In genomic region chr9:115330861-115331476, GRCm38 (mm10) we compare ENCODE assay signal across 16 mouse cellular contexts. TPM values are rescaled to one million over a fixed set of nuclear protein-coding genes. Genes with fewer than 3 reads are reported as not detected.
DNase-seq lines count a peak whose midpoint lies in the region; ATAC-seq lines count a peak whose summit lies in the region.
"Had no signal": no experiment of that assay in that cellular context is flagged by ENCODE, and none has a peak within 500 bp of the region (broad histone marks: within the 10 kb centered on the region; RNA-seq: fewer than 3 reads in every experiment).

No protein-coding gene starts in this region.

- no peak overlapping the region for H3K4me2 ChIP-seq in neural tube, embryonic 13.5 days
- H3K4me2 ChIP-seq: embryonic facial prominence, embryonic 15.5 days; liver, embryonic 13.5 days had no signal

- H3K4me1 ChIP-seq in heart, embryonic 10.5 days, result peaks cover 4% of the 10 kb centered on the region
- no peaks in the 10 kb centered on the region for H3K4me1 ChIP-seq in neural tube, embryonic 13.5 days (replicated peaks)
- H3K4me1 ChIP-seq: liver, embryonic 13.5 days had no signal

- H3K9ac ChIP-seq in neural tube, embryonic 13.5 days, result no peak overlapping the region
- H3K9ac ChIP-seq: embryonic facial prominence, embryonic 15.5 days; forebrain, postnatal 0 days; liver, embryonic 13.5 days had no signal

- no peaks in the 10 kb centered on the region for H3K9me3 ChIP-seq in heart, embryonic 10.5 days
- peaks cover 7% of the 10 kb centered on the region; the same call in 1 of the 2 replicates for H3K9me3 ChIP-seq in neural tube, embryonic 13.5 days
- H3K9me3 ChIP-seq: embryonic facial prominence, embryonic 15.5 days; liver, embryonic 13.5 days had no signal

- H3K27me3 ChIP-seq in heart, embryonic 10.5 days (ENCODE audit: insufficient read depth, poor library complexity, severe bottlenecking), result no peaks in the 10 kb centered on the region
- H3K27me3 ChIP-seq in neural tube, embryonic 13.5 days, result no peaks in the 10 kb centered on the region
- H3K27me3 ChIP-seq: embryonic facial prominence, embryonic 15.5 days; liver, embryonic 13.5 days had no signal

- no peaks in the 10 kb centered on the region for H3K36me3 ChIP-seq in heart, embryonic 10.5 days
- no peaks in the 10 kb centered on the region for H3K36me3 ChIP-seq in neural tube, embryonic 13.5 days
- H3K36me3 ChIP-seq: embryonic facial prominence, embryonic 15.5 days; liver, embryonic 13.5 days had no signal

- WGBS in heart, embryonic 10.5 days, result 68% methylated on average over 6 of the region's 6 CpGs
- 82% methylated on average over 6 of the region's 6 CpGs for WGBS in neural tube, embryonic 13.5 days

- ATAC-seq in neural tube, embryonic 13.5 days (ENCODE audit: low read depth), result no peak
- ATAC-seq: forebrain, postnatal 0 days had no signal

- H3K27ac ChIP-seq in heart, embryonic 10.5 days, result no peak overlapping the region
- H3K27ac ChIP-seq in neural tube, embryonic 13.5 days (replicated peaks), result 0 out of 2 replicates have a peak overlapping the region, but pooled peaks have one; percentile 14
- H3K27ac ChIP-seq: embryonic facial prominence, embryonic 15.5 days; liver, embryonic 13.5 days had no signal

- H3K4me3 ChIP-seq in heart, embryonic 10.5 days, result no peak overlapping the region
- no peak overlapping the region for H3K4me3 ChIP-seq in neural tube, embryonic 13.5 days
- H3K4me3 ChIP-seq: embryonic facial prominence, embryonic 15.5 days; liver, embryonic 13.5 days had no signal

- DNase-seq in heart, adult 11 months, result peak; percentile 89
- DNase-seq in heart, embryonic 10.5 days (ENCODE audit: low spot score), result no peak
- no peak for DNase-seq in neural tube, embryonic 10.5 days (ENCODE audit: extremely low spot score, low spot score)
- DNase-seq in heart, postnatal 4 days, result peak; percentile 41
- DNase-seq in naive thymus-derived CD4-positive, alpha-beta T cell, adult 2 months (ENCODE audit: low read depth), result peak; percentile 81
- no peak for DNase-seq in gastrocnemius, adult 8-10 months (ENCODE audit: low spot score in 2 of 2)
- no peak for DNase-seq in embryo, embryonic 10 days (ENCODE audit: low spot score)
- DNase-seq: cerebellum, postnatal 10 days; forebrain, postnatal 0 days; gastrocnemius, postnatal 25 days; kidney, postnatal 4 days; liver, embryonic 13.5 days; midbrain, embryonic 14.5 days; thymus, postnatal 25 days had no signal

RNA-seq across cellular contexts. Expression of gene Stt3b, which starts 20.7 kb away (rescaled TPM):
- polyA plus RNA-seq in heart, embryonic 10.5 days (2016; fragmentation: Nextera tagmentation; extraction: Ambion mirVana), result 101 TPM in 2 replicates
- polyA plus RNA-seq in neural tube, embryonic 13.5 days (2015; fragmentation: Nextera tagmentation; extraction: Ambion mirVana), result 104 and 112 TPM in 2 replicates
- 10 to 100 TPM; 80.9 to 84.0 TPM for total RNA-seq in heart, postnatal 4 days (2021)
- 10 to 100 TPM; 73.5 to 85.0 (median 80.5) TPM for total RNA-seq in gastrocnemius, adult 8-10 months (2022)

Comparison
In these comparisons a context has a peak if more than half of its experiments do, and no peak if none do; other contexts are left out.
1. DNase-seq: peak in heart, adult 11 months (single experiment), heart, postnatal 4 days (single experiment) and naive thymus-derived CD4-positive, alpha-beta T cell, adult 2 months (single experiment); none in heart, embryonic 10.5 days (single experiment), neural tube, embryonic 10.5 days (single experiment), gastrocnemius, adult 8-10 months (0 of 2) and embryo, embryonic 10 days (single experiment).